11 mouse cellular contexts compared by ENCODE assay signal in genomic region chr12:30142085-30142484, GRCm38 (mm10). TPM values are rescaled to one million over a fixed set of nuclear protein-coding genes. Genes with fewer than 3 reads are reported as not detected.
DNase-seq lines count a peak whose midpoint lies in the region; ATAC-seq and TF ChIP-seq lines count a peak whose summit lies in the region.
"Had no signal": no experiment of that assay in that cellular context is flagged by ENCODE, and none has a peak within 500 bp of the region (broad histone marks: within the 10 kb centered on the region; RNA-seq: fewer than 3 reads in every experiment).

No protein-coding gene starts in this region.

- no peaks in the 10 kb centered on the region for H3K4me1 ChIP-seq in kidney, embryonic 16.5 days (ENCODE audit: insufficient read depth, low read length)
- H3K4me1 ChIP-seq in midbrain, postnatal 0 days (ENCODE audit: insufficient read depth, low read length): no peaks in the 10 kb centered on the region

- DNase-seq in kidney, adult 11 months: peak; percentile 12
- peak; percentile 18 for DNase-seq in NIH3T3 (ENCODE audit: low read depth)
- DNase-seq in adrenal gland, postnatal 36 days: peak; percentile 48 to 70
- DNase-seq in left cerebral cortex, adult 18-20 months (ENCODE audit: low spot score in 2 of 2): peak; percentile 37 to 48
- no peak for DNase-seq in gastrocnemius, postnatal 4 days (ENCODE audit: low spot score in 2 of 2)
- DNase-seq in c-Kit-positive CD71-positive TER-119-positive erythroid progenitor cells, embryonic 14.5 days (ENCODE audit: low spot score): no peak
- DNase-seq in midbrain, postnatal 0 days (ENCODE audit: low spot score): no peak

- no peaks in the 10 kb centered on the region for H3K27me3 ChIP-seq in kidney, embryonic 16.5 days (ENCODE audit: insufficient read depth, low read length)
- H3K27me3 ChIP-seq in midbrain, postnatal 0 days (ENCODE audit: insufficient read depth, low read length): no peaks in the 10 kb centered on the region

- no peak overlapping the region for H3K27ac ChIP-seq in kidney, embryonic 16.5 days (ENCODE audit: low read length)
- no peak overlapping the region for H3K27ac ChIP-seq in midbrain, postnatal 0 days (ENCODE audit: low read depth, low read length)

- WGBS in kidney, embryonic 16.5 days: 78% methylated on average over 3 of the region's 3 CpGs
- WGBS in midbrain, postnatal 0 days: 67% methylated on average over 3 of the region's 3 CpGs

- no peak for TF ChIP-seq CTCF in midbrain, postnatal 0 days (IDR thresholded peaks at IDR 0.05)

- no peak overlapping the region for H3K4me2 ChIP-seq in kidney, embryonic 16.5 days (replicated peaks; ENCODE audit: low read depth, low read length)
- no peak overlapping the region for H3K4me2 ChIP-seq in midbrain, postnatal 0 days (ENCODE audit: low read depth, low read length, poor library complexity, severe bottlenecking)

- no peaks in the 10 kb centered on the region for H3K9me3 ChIP-seq in kidney, embryonic 16.5 days (ENCODE audit: low read length)
- no peaks in the 10 kb centered on the region for H3K9me3 ChIP-seq in midbrain, postnatal 0 days (ENCODE audit: low read length)

- ATAC-seq in kidney, embryonic 16.5 days (ENCODE audit: low FRiP score, low TSS enrichment): no peak
- ATAC-seq in midbrain, postnatal 0 days (ENCODE audit: low FRiP score): no peak

- H3K9ac ChIP-seq in kidney, embryonic 16.5 days (replicated peaks; ENCODE audit: low read length): no peak overlapping the region
- no peak overlapping the region for H3K9ac ChIP-seq in midbrain, postnatal 0 days (replicated peaks; ENCODE audit: low read length, poor library complexity, severe bottlenecking)

- no peaks in the 10 kb centered on the region for H3K36me3 ChIP-seq in kidney, embryonic 16.5 days (ENCODE audit: insufficient read depth, low read length)
- no peaks in the 10 kb centered on the region for H3K36me3 ChIP-seq in midbrain, postnatal 0 days (ENCODE audit: insufficient read depth, low read length)

- H3K4me3 ChIP-seq in kidney, embryonic 16.5 days (ENCODE audit: low read length): no peak overlapping the region
- H3K4me3 ChIP-seq in midbrain, postnatal 0 days (ENCODE audit: low read depth, low read length): no peak overlapping the region

RNA-seq across cellular contexts. Expression of gene Tpo, which starts 9.7 kb away (rescaled TPM):
- not detected in 2 replicates for polyA plus RNA-seq in kidney, embryonic 16.5 days (2015; fragmentation: Nextera tagmentation; extraction: Ambion mirVana)
- total RNA-seq in adrenal gland, postnatal 36 days (2021): not detected
- total RNA-seq in left cerebral cortex, adult 18-20 months (2021): under 1 TPM; 0.40 to 0.77 TPM
- total RNA-seq in gastrocnemius, postnatal 4 days (2021): not detected
- 0.05 and 0.49 TPM in 2 replicates for total RNA-seq in midbrain, postnatal 0 days (2014; rRNA removed)
- 0.54 and 0.59 TPM in 2 replicates for polyA plus RNA-seq in midbrain, postnatal 0 days (2015; fragmentation: Nextera tagmentation; extraction: Ambion mirVana)
- total RNA-seq: megakaryocyte-erythroid progenitor cell, adult 5-6 weeks had no signal
- polyA plus RNA-seq: forebrain, embryonic 11.5 days; stomach, embryonic 14.5 days had no signal

Comparison
In these comparisons a context has a peak if more than half of its experiments do, and no peak if none do; other contexts are left out.
1. DNase-seq: peak in kidney, adult 11 months (single experiment), NIH3T3 (single experiment), adrenal gland, postnatal 36 days (2 of 2) and left cerebral cortex, adult 18-20 months (2 of 2); none in gastrocnemius, postnatal 4 days (0 of 2), c-Kit-positive CD71-positive TER-119-positive erythroid progenitor cells, embryonic 14.5 days (single experiment) and midbrain, postnatal 0 days (single experiment).